Mouse (Mus musculus) hindbrain, postnatal 0 days (tissue): ENCODE measurements at regions not wholly inside any gene's neighbourhood (a gene's known extent, or its start where the extent isn't known, plus 50 kb on each side); places are given as distances from the start of the nearest gene placed in this dataset.

Experiments
- ATAC-seq: fragments of 200-750 bp; cut with Nextera tagmentation; 2 replicates; pipeline ENCODE4 v1.8.0; 2017; ENCODE audit warnings: mild to moderate bottlenecking, moderate TSS enrichment, moderate library complexity
- DNase-seq: peaks from one replicate; pipeline ENCODE4 v3.0.0-alpha.2; 2015; ENCODE audit warnings: low spot score
- H3K27ac ChIP-seq: fragments of 300-500 bp; sonication (generic); 2 replicates; pipeline ENCODE4 v1.5.1; 2014; ENCODE audit warnings: mild to moderate bottlenecking
- H3K27me3 ChIP-seq: fragments of 300-500 bp; sonication (generic); 2 replicates; pipeline ENCODE4 v1.6.1; 2014; ENCODE audit warnings: low read length, mixed read lengths; ENCODE audit not compliant: insufficient read depth
- H3K36me3 ChIP-seq: fragments of 300-500 bp; sonication (generic); 2 replicates; pipeline ENCODE4 v1.6.1; 2014; ENCODE audit warnings: low read length, mixed read lengths; ENCODE audit not compliant: insufficient read depth
- H3K4me1 ChIP-seq: fragments of 300-500 bp; sonication (generic); 2 replicates; pipeline ENCODE4 v1.6.1; 2014; ENCODE audit warnings: antibody characterized with exemption, low read length, mixed read lengths; ENCODE audit not compliant: insufficient read depth
- H3K4me2 ChIP-seq: fragments of 300-500 bp; sonication (generic); 2 replicates; pipeline ENCODE4 v1.6.1; 2014; ENCODE audit warnings: low read depth, mild to moderate bottlenecking, low read length, moderate library complexity, mixed read lengths
- H3K4me3 ChIP-seq: fragments of 300-500 bp; sonication (generic); 2 replicates; pipeline ENCODE4 v1.5.1; 2014; ENCODE audit warnings: low read length
- H3K9ac ChIP-seq: fragments of 300-500 bp; sonication (generic); replicated peaks from 2 replicates; pipeline ENCODE4 v1.6.1; 2014; ENCODE audit warnings: mild to moderate bottlenecking, low read length, moderate library complexity, mixed read lengths
- H3K9me3 ChIP-seq: fragments of 300-500 bp; sonication (generic); 2 replicates; pipeline ENCODE4 v1.6.1; 2016; ENCODE audit warnings: low read length, mixed read lengths
- CTCF ChIP-seq: IDR thresholded peaks from 2 replicates; pipeline ENCODE4 v1.5.1; 2016; ENCODE audit warnings: antibody characterized with exemption, control low read depth, low read depth
- WGBS: fragments of 180-500 bp; shearing (Covaris S2); extraction: QIAGEN DNeasy Blood & Tissue Kit; methylation state at CpG from one replicate; pipeline ENCODE4 v1.1.7; 2014; 5-methylcytosine and 5-hydroxymethylcytosine counted together

DNA sequence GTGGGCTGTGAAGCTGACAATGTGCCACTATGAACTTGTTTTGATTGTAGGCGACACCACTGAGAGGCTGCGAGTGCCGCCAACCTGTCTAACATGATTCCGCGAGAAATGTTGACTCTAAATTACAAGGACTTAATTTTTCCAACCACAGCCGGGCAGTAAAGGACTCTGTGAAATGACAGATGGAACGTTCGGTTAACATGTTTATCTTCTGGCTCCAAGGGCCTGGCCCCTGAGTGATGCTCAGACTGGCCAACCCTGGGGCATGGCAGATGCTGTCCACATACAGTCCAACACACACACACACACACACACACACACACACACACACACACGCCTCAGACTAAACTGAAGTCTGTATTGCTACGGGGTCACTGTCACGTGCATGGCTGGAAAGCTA lies 87.0 kb upstream of the Gdf10 start:
- no peak overlapping the region for H3K4me2 ChIP-seq
- no peaks in the 10 kb centered on the region for H3K9me3 ChIP-seq
- no peak for DNase-seq
- WGBS = 80% methylated on average over 11 of the region's 11 CpGs
- H3K36me3 ChIP-seq = no peaks in the 10 kb centered on the region
- H3K4me3 ChIP-seq = no peak overlapping the region
- no peak overlapping the region for H3K27ac ChIP-seq
- no peak for TF ChIP-seq CTCF
- H3K27me3 ChIP-seq = no peaks in the 10 kb centered on the region
- H3K9ac ChIP-seq = no peak overlapping the region
- no peak for ATAC-seq
- peaks cover 4% of the 10 kb centered on the region; the same call in 1 of the 2 replicates for H3K4me1 ChIP-seq

DNA sequence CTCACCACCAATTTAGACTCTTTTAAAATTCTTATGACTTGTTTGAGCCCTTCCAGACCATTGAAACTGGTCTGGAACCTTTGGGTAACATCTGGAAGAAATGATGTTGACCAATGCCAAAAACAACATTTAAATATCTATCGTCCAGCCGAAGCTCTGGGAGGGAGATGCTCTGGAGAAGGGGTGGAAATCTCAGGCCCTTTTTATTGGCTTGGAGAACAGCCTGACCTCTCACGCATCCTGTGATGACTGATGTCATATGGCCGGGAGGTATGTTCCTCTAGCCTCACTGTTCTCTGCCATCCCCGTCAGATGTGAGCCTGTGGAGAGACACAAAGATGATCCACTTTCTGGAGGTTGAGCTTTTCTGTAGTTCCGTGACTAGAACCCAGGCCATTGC lies 81.6 kb upstream of the Gdf10 start:
- Histone ChIP-seq H3K27me3 (no peaks in the 10 kb centered on the region), H3K4me2 (no peak overlapping the region), H3K4me3 (no peak overlapping the region), H3K4me1 (no peaks in the 10 kb centered on the region), H3K9me3 (no peaks in the 10 kb centered on the region), H3K27ac (no peak overlapping the region), H3K9ac (no peak overlapping the region), H3K36me3 (no peaks in the 10 kb centered on the region)
- ATAC-seq = no peak
- 85% methylated on average over 6 of the region's 6 CpGs for WGBS
- TF ChIP-seq CTCF = no peak
- DNase-seq = no peak

DNA sequence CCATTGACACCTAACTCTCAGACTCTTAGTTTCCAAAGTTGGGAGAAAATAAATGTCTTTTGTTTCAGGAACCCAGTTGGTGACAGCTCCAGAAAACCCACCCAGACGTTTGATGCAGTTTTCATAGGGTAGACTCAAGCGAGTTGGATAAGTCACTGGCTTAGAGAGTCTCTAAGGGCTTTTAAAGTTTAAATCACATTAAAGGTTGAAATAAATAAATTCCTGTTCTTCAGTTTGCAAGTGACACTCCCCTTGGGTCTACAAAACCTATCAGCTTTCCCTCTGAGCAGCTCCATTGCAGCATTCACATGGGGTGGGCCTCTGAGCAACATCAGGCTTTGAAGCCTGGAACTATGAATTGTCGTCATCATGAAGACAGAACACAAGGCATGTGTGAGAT lies 69.9 kb upstream of the Gdf10 start:
- Histone ChIP-seq H3K4me1 (no peaks in the 10 kb centered on the region), H3K4me3 (no peak overlapping the region), H3K27me3 (no peaks in the 10 kb centered on the region), H3K9ac (no peak overlapping the region), H3K36me3 (no peaks in the 10 kb centered on the region), H3K4me2 (no peak overlapping the region), H3K9me3 (no peaks in the 10 kb centered on the region), H3K27ac (no peak overlapping the region)
- no peak for TF ChIP-seq CTCF
- no peak for DNase-seq
- WGBS = 85% methylated on average over 3 of the region's 3 CpGs
- no peak for ATAC-seq

DNA sequence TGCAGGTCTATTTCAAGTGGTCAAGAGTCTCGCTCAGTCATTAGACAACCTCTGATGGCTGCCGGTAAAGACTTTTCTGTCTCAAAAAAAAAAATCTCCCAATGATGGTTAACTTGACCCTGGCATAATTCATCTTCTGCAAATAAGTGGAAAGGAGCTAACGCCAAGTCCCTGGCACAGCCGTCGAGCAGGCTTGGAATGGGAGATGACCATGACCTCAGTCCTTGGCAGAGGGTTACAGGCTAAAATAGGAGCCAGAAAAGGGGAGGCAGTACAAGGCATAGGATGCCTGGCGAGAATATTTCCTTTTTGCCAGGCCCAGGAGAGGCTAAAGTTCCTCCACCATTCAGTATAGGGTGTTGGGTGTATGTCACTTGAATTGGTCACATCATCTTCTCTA lies 69.2 kb upstream of the Gdf10 start:
- ATAC-seq = no peak
- H3K27me3 ChIP-seq = no peaks in the 10 kb centered on the region

DNA sequence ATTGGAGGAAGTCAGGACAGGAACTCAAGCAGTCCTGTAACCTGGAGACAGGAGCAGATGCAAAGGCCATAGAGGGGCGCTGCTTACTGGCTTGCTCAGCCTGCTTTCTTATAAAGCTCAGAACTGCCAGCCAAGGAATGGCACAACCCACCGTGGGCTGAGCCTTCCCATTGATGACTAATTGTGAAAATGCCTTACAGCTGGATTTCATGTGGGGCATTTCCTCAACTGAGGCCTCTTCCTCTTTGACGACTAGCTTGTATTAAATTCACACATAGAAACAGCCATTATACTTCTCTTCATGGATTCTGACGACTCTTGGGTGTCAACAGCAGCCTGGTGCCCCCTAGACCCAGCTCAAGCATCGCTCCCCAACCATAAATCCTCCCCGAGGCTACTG lies 66.4 kb upstream of the Gdf10 start:
- no peak overlapping the region for H3K27ac ChIP-seq
- H3K9ac ChIP-seq = no peak overlapping the region
- ATAC-seq (no peak), DNase-seq (no peak)
- H3K4me1 ChIP-seq = no peaks in the 10 kb centered on the region
- no peaks in the 10 kb centered on the region for H3K9me3 ChIP-seq
- 77% methylated on average over 6 of the region's 6 CpGs for WGBS
- TF ChIP-seq CTCF = no peak
- no peak overlapping the region for H3K4me3 ChIP-seq
- H3K27me3 ChIP-seq = no peaks in the 10 kb centered on the region
- no peak overlapping the region for H3K4me2 ChIP-seq
- no peaks in the 10 kb centered on the region for H3K36me3 ChIP-seq

More for the DNA sequence above, 69.2 kb upstream of the Gdf10 start:
- TF ChIP-seq CTCF = no peak
- WGBS = 86% methylated on average over 6 of the region's 6 CpGs
- H3K9ac ChIP-seq = no peak overlapping the region
- H3K9me3 ChIP-seq = no peaks in the 10 kb centered on the region
- H3K4me3 ChIP-seq = no peak overlapping the region
- H3K27ac ChIP-seq = no peak overlapping the region
- no peaks in the 10 kb centered on the region for H3K4me1 ChIP-seq
- H3K4me2 ChIP-seq = no peak overlapping the region
- H3K36me3 ChIP-seq = no peaks in the 10 kb centered on the region
- DNase-seq = no peak

DNA sequence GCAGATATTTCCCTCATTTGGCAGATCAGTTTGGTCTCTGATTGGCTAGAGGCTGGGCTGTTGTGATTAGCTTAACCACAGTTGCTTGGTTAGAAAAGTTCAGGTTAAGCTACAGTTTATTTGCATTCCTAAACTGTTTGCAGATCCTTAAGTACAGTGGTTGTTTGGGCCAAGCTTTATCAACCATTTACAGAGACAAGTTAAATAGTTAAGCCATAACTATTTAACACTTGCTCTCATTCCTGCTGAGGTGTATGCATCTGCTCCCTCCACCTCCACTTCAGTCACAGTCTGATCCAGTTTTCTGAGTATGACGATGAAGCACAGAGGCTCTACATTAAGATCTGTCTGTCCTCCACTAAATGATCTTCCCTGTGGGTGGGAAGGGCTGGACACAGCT lies 58.6 kb upstream of the Gdf10 start:
- H3K9ac ChIP-seq = no peak overlapping the region
- H3K27me3 ChIP-seq = no peaks in the 10 kb centered on the region
- 78% methylated on average over 1 of the region's 1 CpGs for WGBS
- no peak overlapping the region for H3K27ac ChIP-seq
- no peak for TF ChIP-seq CTCF
- H3K4me1 ChIP-seq = no peaks in the 10 kb centered on the region
- no peak overlapping the region for H3K4me3 ChIP-seq
- DNase-seq (no peak), ATAC-seq (no peak)
- no peak overlapping the region for H3K4me2 ChIP-seq
- H3K36me3 ChIP-seq = no peaks in the 10 kb centered on the region
- H3K9me3 ChIP-seq = no peaks in the 10 kb centered on the region

DNA sequence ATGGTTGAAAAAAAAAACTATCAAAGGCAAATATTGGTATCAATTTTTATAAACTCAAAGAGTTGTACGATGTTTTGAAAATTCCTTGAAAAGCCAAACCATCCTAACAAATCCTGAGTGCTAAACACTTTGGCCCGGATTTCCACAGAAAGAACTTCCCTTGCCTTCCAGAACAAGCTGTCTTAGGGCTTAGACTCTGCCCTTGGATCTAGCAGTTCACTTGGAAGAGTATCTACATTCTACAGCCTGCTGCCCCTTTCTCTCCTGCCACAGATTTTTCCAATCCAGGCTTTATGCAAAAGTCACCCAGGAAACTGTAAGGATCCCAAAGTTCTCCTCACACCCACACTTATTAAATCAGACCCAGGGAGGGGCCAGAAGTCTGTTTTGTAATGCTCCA lies 57.6 kb upstream of the Gdf10 start:
- H3K27me3 ChIP-seq = no peaks in the 10 kb centered on the region
- no peak overlapping the region for H3K9ac ChIP-seq
- 86% methylated on average over 2 of the region's 2 CpGs for WGBS
- H3K9me3 ChIP-seq = no peaks in the 10 kb centered on the region
- TF ChIP-seq CTCF = no peak
- DNase-seq (no peak), ATAC-seq (no peak)
- H3K4me1 ChIP-seq = no peaks in the 10 kb centered on the region
- no peak overlapping the region for H3K4me2 ChIP-seq
- no peak overlapping the region for H3K4me3 ChIP-seq
- H3K27ac ChIP-seq = no peak overlapping the region
- H3K36me3 ChIP-seq = no peaks in the 10 kb centered on the region
